Mouse (Mus musculus) kidney, adult 18-20 months (tissue): ENCODE results near the gene Rab15.
"Not testable (repeated sequence)": the region's sequence is repeated elsewhere in the genome, so short reads cannot be mapped to it uniquely, and the experiment has no call there.

Experiments
- DNase-seq: peaks from one replicate; pipeline ENCODE4 v3.0.0; 2021

Gene Rab15

DNA sequence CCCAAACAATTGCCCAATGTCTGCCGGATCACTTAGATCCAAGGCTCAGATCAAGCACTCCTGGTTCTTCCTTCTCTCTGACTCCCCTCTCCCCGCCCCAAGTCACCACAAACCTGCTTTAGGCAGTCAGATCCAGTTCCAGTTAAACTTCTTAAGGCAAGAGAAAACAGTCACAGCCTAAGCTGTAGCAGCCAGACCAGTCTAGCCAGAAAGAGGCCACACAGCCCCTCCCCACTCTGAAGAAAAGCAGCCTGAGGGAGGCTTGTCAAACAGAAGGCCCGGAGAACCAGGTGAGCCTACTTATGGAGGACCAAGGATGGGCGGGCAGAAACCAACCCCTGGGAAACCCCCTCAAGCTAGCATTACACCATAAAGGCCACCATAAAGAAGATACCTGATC is 4.6 kb downstream of the Rab15 start:
- DNase-seq = peak; percentile 58

DNA sequence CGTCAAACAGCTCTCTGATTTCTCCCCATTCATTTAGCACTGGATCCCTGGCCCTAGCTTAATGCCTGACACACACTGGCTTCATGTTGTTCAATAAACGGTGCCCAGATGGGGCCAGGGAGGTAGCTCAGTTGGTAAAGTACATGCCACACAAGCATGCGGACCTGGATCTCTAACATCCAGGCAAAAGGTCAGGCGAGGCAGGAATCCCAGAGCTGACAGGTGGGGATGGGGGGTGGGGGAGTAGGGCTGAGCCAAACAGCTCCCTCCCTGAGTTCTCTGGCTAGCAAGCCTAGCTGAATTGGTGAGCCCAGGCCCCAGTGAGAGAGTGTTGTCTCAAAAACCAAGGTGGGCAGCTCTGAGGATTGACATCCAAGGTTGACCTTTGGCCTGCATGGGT is 5.5 kb downstream of the Rab15 start:
- no peak for DNase-seq

DNA sequence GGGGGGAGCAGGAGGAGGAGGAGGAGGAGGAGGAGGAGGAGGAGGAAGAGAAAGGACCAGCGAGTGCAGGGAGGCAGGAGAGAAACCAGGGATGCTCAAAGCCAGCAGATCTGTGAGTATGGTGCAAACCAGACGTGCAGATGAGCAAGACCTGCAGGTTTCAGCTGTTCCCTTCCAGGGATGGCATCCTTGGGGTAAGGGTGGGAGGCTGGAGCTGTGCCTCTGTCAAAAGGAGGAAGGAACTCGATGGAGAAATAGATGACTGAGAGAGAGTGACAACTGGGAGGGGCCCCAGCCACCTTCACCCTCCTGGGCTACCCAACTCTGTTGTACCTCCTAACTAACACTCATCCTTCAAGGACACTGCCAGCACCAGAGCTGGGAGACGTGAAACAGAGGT is 6.0 kb downstream of the Rab15 start:
- DNase-seq = no peak

DNA sequence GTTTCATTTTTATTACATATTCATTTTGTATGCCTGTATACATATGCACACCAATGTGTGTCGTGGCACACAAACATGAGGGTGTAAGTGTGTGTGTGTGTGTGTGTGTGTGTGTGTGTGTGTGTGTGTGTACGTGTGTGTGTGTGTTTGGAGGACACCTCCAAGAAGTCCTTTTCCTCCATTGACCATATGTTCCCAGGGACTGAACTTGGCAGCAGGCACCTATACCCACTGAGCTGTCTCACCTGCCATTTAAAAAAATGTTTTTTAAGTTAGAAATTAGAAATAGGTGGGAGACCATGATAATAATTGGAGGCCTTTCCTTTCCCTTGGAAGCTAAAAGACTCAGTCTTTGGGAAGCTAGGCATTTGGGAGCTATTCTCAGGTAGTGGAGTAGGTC is 8.6 kb downstream of the Rab15 start:
- DNase-seq = no peak

DNA sequence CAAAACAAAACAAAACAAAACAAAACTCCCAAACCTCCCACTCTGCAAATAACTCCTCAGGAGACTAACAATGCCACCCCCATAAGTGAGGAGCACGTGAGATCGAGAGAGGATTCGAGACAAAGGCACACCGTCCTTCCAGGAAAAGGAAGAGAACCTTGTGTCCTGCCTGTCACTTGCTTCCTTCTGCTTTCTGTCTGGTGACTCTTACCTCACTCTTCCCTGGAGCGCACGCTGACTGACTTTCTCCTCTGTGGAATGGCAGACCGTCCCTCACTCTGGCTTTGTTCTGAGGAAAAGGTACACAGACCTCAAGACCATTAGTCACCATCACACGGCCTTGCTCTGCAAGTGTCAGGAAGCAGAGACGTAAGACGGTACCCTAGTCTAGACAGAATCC is 9.2 kb downstream of the Rab15 start:
- no peak for DNase-seq

DNA sequence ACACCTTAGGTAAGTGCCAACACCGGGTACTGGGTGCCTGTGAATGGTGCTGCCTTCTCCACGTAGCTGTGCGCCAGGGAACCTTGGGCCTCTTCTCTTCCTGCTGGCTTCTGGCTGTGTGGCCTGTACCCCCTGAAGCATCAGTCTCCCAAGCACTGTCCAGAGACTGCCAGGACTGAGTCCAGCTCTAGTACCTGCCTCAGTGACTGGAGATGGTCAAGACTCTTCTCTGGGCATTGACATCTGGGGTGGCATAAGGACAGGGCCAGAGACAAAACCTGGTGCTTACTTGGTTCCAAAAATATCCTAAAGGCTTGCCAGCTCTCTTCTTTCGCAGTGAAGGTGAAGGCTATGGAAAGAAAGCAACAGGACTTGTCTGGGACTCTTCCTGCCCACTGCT is 11.7 kb downstream of the Rab15 start:
- DNase-seq = no peak

DNA sequence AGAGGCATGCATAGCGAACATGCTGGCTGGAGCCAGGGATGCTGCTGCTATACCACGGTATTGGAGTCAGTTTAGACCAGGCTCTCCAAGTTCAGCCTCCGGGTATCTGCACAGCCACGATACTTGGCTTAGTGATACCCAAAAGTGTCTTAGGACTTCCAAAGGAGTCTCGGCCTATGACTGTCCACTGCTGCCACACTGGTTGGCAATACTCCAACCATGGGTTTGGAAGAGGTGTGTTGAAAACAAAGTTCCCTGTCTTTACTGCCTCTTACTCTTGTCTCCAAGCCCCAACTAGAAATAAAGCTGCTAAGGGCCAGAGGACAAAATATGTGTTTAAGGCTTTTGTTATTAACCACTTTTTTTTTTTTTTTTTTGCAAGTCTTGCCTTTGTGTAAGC is 12.2 kb downstream of the Rab15 start:
- DNase-seq = no peak

DNA sequence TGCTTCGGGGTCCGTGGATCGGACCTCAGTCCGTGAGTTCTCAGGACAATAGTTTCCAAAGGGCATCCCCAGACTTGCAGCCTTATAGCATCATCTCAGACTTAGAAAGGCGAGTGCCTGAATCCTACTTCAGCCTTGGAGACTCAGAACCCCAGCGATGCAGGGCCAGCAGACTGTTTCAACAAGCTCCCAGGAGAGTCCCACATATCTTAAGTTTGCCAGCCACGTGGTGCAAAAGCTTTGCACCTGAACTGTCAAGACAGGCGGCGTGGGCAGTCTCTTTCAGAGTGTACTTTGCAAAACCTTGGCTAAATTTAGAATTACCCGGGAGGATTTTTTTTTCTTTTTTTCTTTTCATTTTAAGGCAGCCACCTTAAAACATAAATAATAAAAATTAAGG is 14.9 kb downstream of the Rab15 start:
- no peak for DNase-seq

DNA sequence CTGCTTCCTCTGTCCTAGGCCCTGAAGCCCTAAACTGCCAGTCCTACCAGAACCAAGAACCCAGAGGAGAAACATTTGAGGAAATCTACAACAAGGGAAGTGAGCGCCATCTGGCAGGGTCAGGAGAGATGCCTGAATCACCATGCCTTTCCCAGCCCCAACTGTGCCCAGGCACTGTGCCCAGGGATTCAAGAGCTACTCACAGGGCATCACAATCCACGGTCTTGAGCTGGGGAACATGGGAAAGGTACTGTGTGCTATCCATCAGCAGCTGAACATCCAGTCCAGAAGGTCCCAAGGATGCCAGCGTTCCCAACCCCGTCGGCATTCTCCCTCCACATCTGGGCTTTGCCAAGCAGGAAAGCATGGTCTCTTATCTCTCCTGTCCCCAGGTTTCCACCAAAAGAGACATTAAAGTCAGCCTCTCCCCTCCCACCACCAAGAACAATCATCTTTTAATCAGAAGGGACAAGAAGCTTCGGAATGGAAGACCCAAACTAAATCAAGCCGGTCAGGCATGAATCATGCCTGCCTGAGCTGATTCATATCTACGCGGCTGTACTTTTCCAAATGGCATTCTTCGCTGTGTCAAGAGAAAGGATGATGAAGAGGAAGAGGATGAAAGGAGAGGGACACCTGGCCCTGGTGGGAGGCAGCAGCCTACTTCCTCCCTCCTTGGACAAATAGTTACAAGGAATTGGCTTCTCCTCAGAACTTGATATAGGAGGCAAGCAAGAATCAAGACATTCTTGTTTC is 17.5 kb downstream of the Rab15 start:
- DNase-seq = no peak

DNA sequence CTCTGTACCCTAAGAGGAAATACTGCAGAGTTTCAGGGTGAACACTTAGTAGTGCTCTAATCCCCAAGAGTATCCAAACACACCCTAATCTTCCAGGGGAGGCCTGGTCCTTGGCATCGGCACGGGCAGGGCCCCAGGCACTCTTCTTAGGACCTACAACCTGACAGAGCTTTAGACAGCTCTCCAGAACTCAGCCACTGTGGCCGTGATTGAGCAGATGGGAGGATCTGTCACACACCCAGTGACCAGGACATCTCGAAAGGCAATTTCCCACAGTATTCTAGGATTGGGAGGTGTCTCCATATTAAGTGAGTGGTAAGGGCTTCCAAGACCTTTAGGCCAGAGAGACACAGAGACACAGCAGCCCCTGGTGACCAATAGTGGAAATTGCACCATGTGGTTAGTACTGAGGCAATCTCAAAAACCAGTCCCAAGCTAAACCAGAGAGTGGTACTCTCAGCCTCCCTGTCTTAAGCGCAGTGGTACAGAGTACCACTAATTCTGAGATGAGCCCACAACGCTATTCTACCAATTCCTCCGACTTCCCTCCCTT is 18.9 kb downstream of the Rab15 start:
- peak; percentile 66 for DNase-seq

DNA sequence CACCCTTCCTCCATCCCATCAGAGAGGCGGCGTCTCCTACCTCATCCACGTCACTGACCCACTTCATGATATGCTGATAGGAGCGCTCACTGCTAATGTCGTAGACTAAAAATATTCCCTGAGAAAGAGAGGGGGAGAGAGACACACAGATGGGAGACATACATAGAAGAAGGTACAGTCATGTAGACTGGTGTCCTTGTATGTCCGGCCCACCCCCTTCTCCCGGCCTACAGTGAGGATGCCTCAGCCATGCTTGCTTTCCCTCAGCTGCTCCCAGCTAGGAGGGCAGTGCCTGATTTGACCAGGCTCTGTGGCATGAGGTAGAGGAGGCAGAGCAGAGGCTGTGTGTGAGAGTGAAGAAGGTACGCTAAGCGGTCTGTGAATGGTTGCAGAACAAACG is 19.7 kb downstream of the Rab15 start:
- no peak for DNase-seq

DNA sequence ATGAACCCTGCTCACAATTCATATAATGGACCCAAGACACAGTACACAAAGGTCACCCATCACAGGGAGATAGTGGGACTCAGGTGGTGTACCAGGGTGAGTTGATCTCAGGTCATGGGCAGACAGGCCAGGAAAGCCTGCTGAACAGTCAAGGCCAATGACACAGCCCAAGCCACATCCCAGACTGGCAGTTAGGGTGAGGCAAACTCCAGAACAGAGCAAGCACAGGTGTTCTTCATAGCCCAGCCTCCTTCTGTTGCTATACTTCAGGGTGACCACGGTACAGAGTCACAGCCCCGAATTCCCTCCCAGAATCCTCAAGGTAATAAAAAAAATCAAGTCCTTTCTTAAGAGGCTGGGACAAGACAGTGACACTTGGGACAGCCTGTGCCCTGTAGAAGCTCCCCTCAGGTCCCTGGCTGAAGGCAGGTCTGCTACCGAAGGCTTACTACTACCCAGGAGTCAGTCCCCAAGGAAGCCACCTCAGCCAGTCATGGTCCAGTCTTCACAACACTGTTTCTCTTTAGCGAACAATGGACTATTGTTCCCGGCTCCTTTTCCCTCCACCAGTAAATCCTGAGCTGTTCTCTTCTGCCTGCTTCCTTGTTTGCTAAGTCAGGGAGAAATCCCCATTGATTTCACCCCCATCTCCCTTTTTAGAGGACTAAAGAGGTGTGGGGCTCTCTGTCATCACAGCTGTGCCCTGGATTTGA is 24.5 kb downstream of the Rab15 start:
- DNase-seq = no peak

DNA sequence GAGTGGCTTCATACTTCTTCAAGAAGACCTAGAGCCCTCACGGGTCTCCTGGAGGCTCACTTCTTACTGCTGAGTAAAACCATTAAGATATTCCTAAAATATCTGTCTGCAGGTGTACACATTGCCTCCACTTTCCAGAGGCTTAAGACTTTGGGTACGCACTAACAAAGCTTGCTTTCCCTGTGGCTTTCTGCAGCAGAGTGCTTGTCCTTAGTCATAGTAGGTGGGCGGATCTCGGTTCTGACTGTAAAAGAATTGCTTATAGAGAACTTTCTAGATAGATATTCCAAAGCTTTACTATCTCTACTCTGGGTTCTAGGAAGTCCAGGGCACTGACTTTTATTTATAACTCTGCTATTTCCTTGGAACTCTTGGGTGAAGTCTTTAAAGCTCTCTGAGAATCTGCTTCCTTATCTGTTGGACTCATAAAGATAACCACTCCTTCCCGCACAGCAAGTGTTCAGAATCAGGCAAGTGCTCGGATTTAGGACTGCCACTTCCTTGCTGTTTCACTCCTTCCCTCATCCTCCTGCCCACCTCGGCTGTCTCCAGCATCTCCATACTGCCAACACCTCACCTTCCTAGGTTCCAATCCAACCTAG is 25.7 kb downstream of the Rab15 start:
- DNase-seq = no peak

DNA sequence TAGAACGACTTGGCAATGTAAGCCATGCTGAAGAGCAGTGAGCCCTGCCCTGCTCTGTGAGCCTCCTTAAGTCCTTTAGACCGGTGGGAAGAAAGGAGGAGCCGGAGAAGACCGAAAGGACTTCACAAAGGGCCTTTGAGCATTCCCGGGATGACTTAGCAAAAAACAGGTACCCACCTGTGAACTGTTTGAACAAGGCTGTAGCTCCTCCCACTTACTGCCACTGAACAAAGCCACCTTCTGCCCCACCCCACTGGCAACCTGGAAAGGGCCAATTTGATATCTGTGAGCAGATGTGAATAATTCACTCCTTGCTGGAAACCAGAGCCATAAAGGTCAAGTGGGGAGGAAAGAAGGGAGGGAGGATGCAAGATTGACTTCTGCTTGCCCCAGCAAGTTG is 27.4 kb downstream of the Rab15 start, which contains the start of gene Gpx2:
Gpx2 (minus strand) TSS at position 205 of the 400 bp plus-strand sequence.
- DNase-seq = no peak

DNA sequence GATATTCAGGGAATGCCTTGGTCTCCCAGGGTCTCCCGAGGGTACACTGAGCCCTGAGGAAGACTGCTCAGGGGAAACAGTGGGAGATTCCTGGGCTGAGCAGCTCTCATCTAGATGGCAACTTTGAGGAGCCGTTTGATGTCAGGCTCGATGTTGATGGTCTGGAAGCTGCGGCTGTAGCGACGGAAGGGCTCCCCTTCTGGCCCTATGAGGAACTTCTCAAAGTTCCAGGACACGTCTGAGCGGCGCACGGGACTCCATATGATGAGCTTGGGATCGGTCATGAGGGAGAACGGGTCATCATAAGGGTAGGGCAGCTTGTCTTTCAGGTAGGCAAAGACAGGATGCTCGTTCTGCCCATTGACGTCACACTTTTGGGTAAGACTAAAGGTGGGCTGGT is 30.2 kb downstream of the Rab15 start:
- DNase-seq = not testable (repeated sequence)

DNA sequence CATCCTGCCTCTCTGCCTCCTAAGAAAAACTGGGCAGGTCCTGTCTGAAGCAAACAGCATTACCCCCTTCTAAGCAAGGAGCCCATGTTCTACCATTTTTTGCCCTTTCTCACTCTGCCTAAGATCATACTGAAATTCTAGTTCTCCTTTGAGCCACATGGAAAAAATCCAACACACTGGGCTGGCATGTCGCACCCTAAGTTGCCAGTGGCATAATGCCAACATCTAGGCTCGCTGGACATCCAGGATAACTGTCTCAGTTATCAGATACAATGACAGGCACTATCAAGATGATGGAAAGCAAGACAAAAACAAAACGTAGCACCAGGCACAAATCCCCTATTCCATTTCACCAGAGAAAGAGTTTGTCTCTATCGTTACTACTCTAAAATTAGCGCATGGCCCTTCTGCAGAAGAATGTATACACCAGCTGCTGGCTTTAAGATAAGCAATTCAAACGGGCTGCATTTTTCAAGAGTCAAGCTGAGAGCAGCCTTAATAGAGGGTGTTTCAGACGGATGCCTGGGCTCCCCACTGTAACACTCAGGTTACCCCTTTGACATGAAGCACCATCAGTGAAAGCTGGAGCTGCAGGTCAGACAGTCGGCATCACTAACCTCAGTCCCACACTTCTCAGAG is 32.1 kb downstream of the Rab15 start:
- no peak for DNase-seq

DNA sequence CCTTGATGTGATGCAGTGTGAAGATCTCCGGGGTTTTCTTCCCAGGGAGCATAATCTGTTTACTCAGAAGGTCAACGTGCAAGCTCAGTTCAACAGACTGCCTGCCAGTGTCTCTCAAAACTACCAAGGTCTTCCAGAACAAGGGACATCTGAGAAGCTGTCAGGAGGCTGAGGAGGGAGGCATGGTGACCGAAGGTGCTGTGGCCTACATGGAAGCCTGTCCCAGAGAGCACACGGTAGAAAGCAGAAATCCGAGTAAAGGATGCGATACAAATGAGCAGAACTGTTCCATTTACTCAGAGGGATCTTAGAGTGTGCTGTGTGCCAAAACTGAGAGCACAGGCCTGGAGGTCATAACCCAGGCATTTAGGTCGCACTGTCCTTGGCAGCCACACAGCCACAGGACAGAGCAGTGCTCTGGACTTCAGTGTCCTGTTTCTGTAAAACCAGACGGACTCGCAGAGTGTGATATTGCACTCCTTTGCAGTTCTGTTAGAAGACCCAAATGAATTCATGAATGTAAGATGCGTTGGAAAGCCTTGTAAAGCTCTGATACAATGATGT is 38.6 kb downstream of the Rab15 start:
- no peak for DNase-seq

DNA sequence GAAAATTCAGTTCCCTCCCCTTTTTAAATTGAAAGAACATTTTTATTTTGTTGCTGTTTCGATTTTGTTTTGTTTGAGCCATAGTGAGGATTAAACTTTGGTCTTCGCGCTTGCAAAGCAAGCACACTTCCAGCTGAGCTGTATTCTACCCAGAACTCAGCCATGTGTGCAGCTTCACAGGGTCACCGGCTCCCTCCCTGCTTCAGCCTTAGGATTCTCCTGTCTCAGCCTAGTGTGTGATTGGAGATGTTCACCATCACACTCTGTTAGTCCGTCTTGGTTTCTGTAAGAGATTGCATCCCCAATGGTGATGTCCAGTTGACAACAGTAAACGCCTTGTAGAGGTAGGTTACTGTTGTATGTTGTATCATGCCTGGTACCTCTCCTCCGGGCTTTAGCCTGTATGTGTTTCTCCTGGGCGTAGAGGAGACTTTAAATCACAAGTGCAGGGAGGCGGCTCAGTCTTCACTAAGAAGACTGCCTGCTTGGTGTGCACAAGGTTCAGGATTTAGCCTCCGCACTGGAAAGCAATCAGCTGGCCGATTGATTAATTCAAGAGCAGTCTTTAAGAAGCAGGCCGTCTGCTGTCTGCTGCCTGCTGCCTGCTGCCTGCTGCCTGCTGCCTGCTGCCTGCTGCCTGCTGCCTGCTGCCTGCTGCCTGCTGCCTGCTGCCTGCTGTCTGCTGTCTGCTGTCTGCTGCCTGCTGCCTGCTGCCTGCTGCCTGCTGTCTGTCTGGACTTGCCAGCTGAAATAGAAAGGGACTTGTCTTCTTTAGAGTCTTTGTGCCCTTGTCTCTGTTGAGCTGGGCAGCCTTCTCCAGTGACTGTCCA is 41.9 kb downstream of the Rab15 start:
- no peak for DNase-seq

DNA sequence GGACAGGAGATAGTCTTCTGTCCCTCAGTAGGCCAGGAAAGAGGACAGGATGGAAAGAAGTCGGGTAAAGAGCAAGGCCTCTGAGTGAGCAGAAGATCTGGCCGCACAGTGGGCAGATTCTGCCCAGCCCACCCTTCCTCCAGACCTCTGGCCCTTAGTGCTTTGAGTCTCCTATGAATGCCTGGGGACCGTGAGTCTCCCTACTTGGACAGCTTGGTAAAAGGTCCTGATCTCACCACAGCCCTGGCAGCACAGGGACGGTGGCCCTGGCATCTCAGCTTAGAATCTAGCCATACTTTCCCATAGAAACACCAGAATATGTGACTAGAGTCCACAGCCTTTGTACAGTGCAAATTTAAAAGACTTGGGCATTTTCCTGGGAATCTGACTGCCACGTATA is 42.8 kb downstream of the Rab15 start:
- DNase-seq = no peak

DNA sequence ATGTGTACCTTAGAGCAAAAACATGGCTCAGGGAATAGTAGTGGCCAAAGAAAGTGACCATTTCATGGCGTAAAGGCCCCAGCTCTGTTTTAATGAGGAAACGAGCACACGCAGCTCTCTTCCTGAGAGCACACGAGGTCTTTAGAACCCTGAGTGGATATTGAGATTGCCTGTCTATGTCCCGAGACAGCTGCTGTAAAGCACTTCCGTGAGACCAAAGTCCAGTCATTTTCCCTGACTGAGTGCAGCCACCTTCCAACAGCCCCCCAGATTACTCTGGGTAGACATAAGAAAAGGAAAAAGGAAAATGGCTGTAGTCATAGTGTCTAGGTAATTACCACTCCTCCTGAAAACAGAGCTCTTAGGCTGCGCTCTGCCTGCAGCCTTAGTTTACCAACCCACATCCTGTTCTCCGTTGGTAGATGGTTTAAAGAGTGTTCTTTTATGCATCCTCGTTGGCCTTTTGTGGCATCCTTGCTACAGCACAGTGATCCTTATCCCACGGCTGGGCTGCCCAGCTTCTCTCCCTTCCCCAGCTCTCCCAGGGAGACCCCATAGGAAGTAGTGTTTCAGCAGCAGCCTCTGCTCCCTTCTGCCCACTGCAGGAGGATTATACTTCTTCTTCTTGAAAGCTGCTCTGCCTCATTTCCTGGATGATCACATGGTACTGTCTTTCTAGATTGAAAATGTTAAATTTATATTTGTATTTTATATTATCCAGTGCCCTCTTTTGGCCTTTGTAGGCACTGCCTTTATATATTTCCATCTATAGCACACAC is 44.2 kb downstream of the Rab15 start:
- no peak for DNase-seq

DNA sequence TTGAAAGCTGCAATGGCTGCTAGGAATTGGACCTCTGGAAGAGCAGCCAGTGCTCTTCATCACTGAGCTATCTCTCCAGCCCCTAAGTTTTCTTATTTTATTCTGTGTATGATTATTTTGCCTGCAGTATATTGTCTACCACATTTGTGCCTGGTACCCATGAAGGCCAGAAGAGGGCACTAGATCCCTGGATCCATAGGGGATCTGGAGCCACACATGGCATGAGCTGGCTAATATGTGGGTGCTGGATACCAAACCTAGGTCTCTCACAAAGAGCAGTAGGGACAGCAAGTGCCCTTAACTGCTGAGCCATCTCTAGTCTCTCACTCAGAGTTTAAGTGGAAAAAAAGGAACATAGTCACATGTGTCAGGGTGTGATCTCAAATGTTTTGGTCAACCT is 44.9 kb downstream of the Rab15 start:
- no peak for DNase-seq
